Mouse (Mus musculus) limb, embryonic 14.5 days (tissue): ENCODE results near the gene Plin2. TPM values are rescaled to one million over a fixed set of nuclear protein-coding genes. Genes with fewer than 3 reads are reported as not detected.
A peak's percentile ranks its signal among the peaks of the same experiment; 100 is the strongest.

ENCODE experiments used
- ATAC-seq: fragments of 200-750 bp; cut with Nextera tagmentation; 2 replicates; pipeline ENCODE4 v1.8.0; 2017; ENCODE audit warnings: low read depth, moderate number of reproducible peaks, moderate TSS enrichment; ENCODE audit not compliant: low FRiP score
- DNase-seq: peaks from one replicate; pipeline ENCODE4 v3.0.0-alpha.2; 2015; ENCODE audit warnings: low spot score
- H3K27ac ChIP-seq: fragments of 300-500 bp; sonication (generic); replicated peaks from 2 replicates; pipeline ENCODE4 v1.5.1; 2014; ENCODE audit warnings: low read depth, mild to moderate bottlenecking, low read length, moderate library complexity, mixed read lengths
- H3K27me3 ChIP-seq: fragments of 300-500 bp; sonication (generic); 2 replicates; pipeline ENCODE4 v1.6.1; 2014; ENCODE audit warnings: low read length, mixed read lengths; ENCODE audit not compliant: control insufficient read depth, insufficient read depth
- H3K36me3 ChIP-seq: fragments of 300-500 bp; sonication (generic); 2 replicates; pipeline ENCODE4 v1.6.1; 2014; ENCODE audit warnings: mild to moderate bottlenecking, low read length, moderate library complexity, mixed read lengths; ENCODE audit not compliant: control insufficient read depth, insufficient read depth
- H3K4me1 ChIP-seq: fragments of 300-500 bp; sonication (generic); 2 replicates; pipeline ENCODE4 v1.6.1; 2014; ENCODE audit warnings: antibody characterized with exemption, low read length, mixed read lengths; ENCODE audit not compliant: control insufficient read depth, insufficient read depth
- H3K4me2 ChIP-seq: fragments of 300-500 bp; sonication (generic); replicated peaks from 2 replicates; pipeline ENCODE4 v1.6.1; 2014; ENCODE audit warnings: low read depth, mild to moderate bottlenecking, low read length, moderate library complexity; ENCODE audit not compliant: severe bottlenecking
- H3K4me3 ChIP-seq: fragments of 300-500 bp; sonication (generic); replicated peaks from 2 replicates; pipeline ENCODE4 v1.5.1; 2014; ENCODE audit warnings: low read length
- H3K9ac ChIP-seq: fragments of 300-500 bp; sonication (generic); 2 replicates; pipeline ENCODE4 v1.6.1; 2014; ENCODE audit warnings: mild to moderate bottlenecking, low read depth, low read length, moderate library complexity; ENCODE audit not compliant: severe bottlenecking
- H3K9me3 ChIP-seq: fragments of 300-500 bp; sonication (generic); 2 replicates; pipeline ENCODE4 v1.6.1; 2016; ENCODE audit warnings: low read length; ENCODE audit not compliant: control insufficient read depth
- POLR2A ChIP-seq: fragments of 200-500 bp; IDR thresholded peaks from 2 replicates; pipeline ENCODE4 v1.8.0; 2012; ENCODE audit warnings: inconsistent platforms, mild to moderate bottlenecking, moderate library complexity, borderline replicate concordance; ENCODE audit not compliant: insufficient read depth, insufficient read length; ENCODE audit errors: extremely low read depth
- WGBS: fragments of 180-500 bp; shearing (Covaris S2); extraction: QIAGEN DNeasy Blood & Tissue Kit; methylation state at CpG from one replicate; pipeline ENCODE4 v1.1.7; 2014; 5-methylcytosine and 5-hydroxymethylcytosine counted together
- polyA plus RNA-seq, 2 experiments: library from polyadenylated mRNA; depleted of rRNA in 1 of 2; stranded (reverse) in 1 of 2; unstranded in 1 of 2; fragments of >200 nt; fragmentation: Nextera tagmentation in 1 of 2; extraction: Ambion mirVana in 1 of 2; gene quantifications; 2 replicates each; pipeline versions ENCODE4 v1.2.1 to v1.2.3; 2012 to 2014

The Plin2 gene
- polyA plus RNA-seq, 2 experiments, result 80.4 to 84.5 TPM

GRCm38 (mm10) chr4:86712751-86713195 lies 42.9 kb upstream of the Plin2 start:
- H3K27ac ChIP-seq, result no peak overlapping the region

GRCm38 (mm10) chr4:86710666-86711215 lies 40.9 kb upstream of the Plin2 start:
- no peak overlapping the region for H3K9ac ChIP-seq
- no peaks in the 10 kb centered on the region for H3K9me3 ChIP-seq
- H3K36me3 ChIP-seq, result no peaks in the 10 kb centered on the region
- WGBS, result 59% methylated on average over 4 of the region's 4 CpGs
- DNase-seq, result no peak
- no peak overlapping the region for H3K4me2 ChIP-seq
- H3K4me3 ChIP-seq, result no peak overlapping the region
- no peak for ATAC-seq
- no peak for TF ChIP-seq POLR2A
- H3K27ac ChIP-seq, result no peak overlapping the region
- no peaks in the 10 kb centered on the region for H3K27me3 ChIP-seq
- no peaks in the 10 kb centered on the region; the same call in 1 of the 2 replicates for H3K4me1 ChIP-seq

More at GRCm38 (mm10) chr4:86712751-86713195, 42.9 kb upstream of the Plin2 start:
- DNase-seq (peak; percentile 64), ATAC-seq (no peak)
- Histone ChIP-seq H3K9ac (0 out of 2 replicates have a peak overlapping the region, but pooled peaks have one; percentile 7), H3K4me1 (no peaks in the 10 kb centered on the region; the same call in 1 of the 2 replicates), H3K9me3 (no peaks in the 10 kb centered on the region), H3K36me3 (no peaks in the 10 kb centered on the region), H3K4me3 (no peak overlapping the region), H3K27me3 (no peaks in the 10 kb centered on the region), H3K4me2 (peak overlapping the region; percentile 21; the same call in 1 of the 2 replicates)
- 50% methylated on average over 12 of the region's 12 CpGs for WGBS
- no peak for TF ChIP-seq POLR2A

GRCm38 (mm10) chr4:86710034-86710650 lies 40.3 kb upstream of the Plin2 start:
- WGBS, result 70% methylated on average over 6 of the region's 6 CpGs
- no peaks in the 10 kb centered on the region for H3K27me3 ChIP-seq
- no peaks in the 10 kb centered on the region for H3K9me3 ChIP-seq
- H3K27ac ChIP-seq, result no peak overlapping the region
- no peak overlapping the region for H3K4me2 ChIP-seq
- H3K4me3 ChIP-seq, result no peak overlapping the region
- DNase-seq, result no peak
- no peak overlapping the region for H3K9ac ChIP-seq
- no peaks in the 10 kb centered on the region; the same call in 1 of the 2 replicates for H3K4me1 ChIP-seq
- no peak for ATAC-seq
- H3K36me3 ChIP-seq, result no peaks in the 10 kb centered on the region
- no peak for TF ChIP-seq POLR2A

GRCm38 (mm10) chr4:86708801-86709200 lies 38.9 kb upstream of the Plin2 start:
- H3K27me3 ChIP-seq, result no peaks in the 10 kb centered on the region
- DNase-seq (no peak), ATAC-seq (no peak)
- H3K36me3 ChIP-seq, result no peaks in the 10 kb centered on the region
- no peaks in the 10 kb centered on the region for H3K9me3 ChIP-seq
- no peak for TF ChIP-seq POLR2A
- H3K4me3 ChIP-seq, result no peak overlapping the region
- H3K4me1 ChIP-seq, result no peaks in the 10 kb centered on the region; the same call in 1 of the 2 replicates
- H3K27ac ChIP-seq, result no peak overlapping the region
- no peak overlapping the region for H3K4me2 ChIP-seq
- H3K9ac ChIP-seq, result no peak overlapping the region
- 41% methylated on average over 1 of the region's 1 CpGs for WGBS

- DNase-seq, result no peak
- Histone ChIP-seq H3K27ac (no peak overlapping the region), H3K9ac (no peak overlapping the region), H3K4me3 (no peak overlapping the region), H3K27me3 (no peaks in the 10 kb centered on the region), H3K9me3 (no peaks in the 10 kb centered on the region), H3K36me3 (no peaks in the 10 kb centered on the region), H3K4me2 (no peak overlapping the region), H3K4me1 (no peaks in the 10 kb centered on the region)
- ATAC-seq, result no peak
- WGBS, result 79% methylated on average over 5 of the region's 5 CpGs
- TF ChIP-seq POLR2A, result no peak
Observed at GRCm38 (mm10) chr4:86699161-86699865, 29.5 kb upstream of the Plin2 start.
